Mouse (Mus musculus) stomach, embryonic 16.5 days (tissue): ENCODE data around the gene Trim65. TPM values are rescaled to one million over a fixed set of nuclear protein-coding genes. Genes with fewer than 3 reads are reported as not detected.

Source experiments
- ATAC-seq: fragments of 200-750 bp; cut with Nextera tagmentation; 2 replicates; pipeline ENCODE4 v1.8.0; 2017; ENCODE audit warnings: moderate number of reproducible peaks, moderate TSS enrichment; ENCODE audit not compliant: insufficient read depth, low FRiP score
- H3K27ac ChIP-seq: fragments of 300-500 bp; sonication (generic); 2 replicates; pipeline ENCODE4 v1.5.1; 2014; ENCODE audit warnings: low read length
- H3K27me3 ChIP-seq: fragments of 300-500 bp; sonication (generic); 2 replicates; pipeline ENCODE4 v1.6.1; 2014; ENCODE audit warnings: low read length, control low read depth, mixed read lengths; ENCODE audit not compliant: control insufficient read depth, insufficient read depth
- H3K36me3 ChIP-seq: fragments of 300-500 bp; sonication (generic); 2 replicates; pipeline ENCODE4 v1.6.1; 2014; ENCODE audit warnings: low read length; ENCODE audit not compliant: control insufficient read depth, insufficient read depth
- H3K4me1 ChIP-seq: fragments of 300-500 bp; sonication (generic); 2 replicates; pipeline ENCODE4 v1.6.1; 2014; ENCODE audit warnings: low read length, control low read depth, mixed read lengths; ENCODE audit not compliant: control insufficient read depth, insufficient read depth
- H3K4me2 ChIP-seq: fragments of 300-500 bp; sonication (generic); 2 replicates; pipeline ENCODE4 v1.6.1; 2014; ENCODE audit warnings: low read depth, low read length, mixed read lengths
- H3K4me3 ChIP-seq: fragments of 300-500 bp; sonication (generic); replicated peaks from 2 replicates; pipeline ENCODE4 v1.5.1; 2014; ENCODE audit warnings: mild to moderate bottlenecking, low read length
- H3K9ac ChIP-seq: fragments of 300-500 bp; sonication (generic); 2 replicates; pipeline ENCODE4 v1.6.1; 2014; ENCODE audit warnings: low read length
- H3K9me3 ChIP-seq: fragments of 300-500 bp; sonication (generic); replicated peaks from 2 replicates; pipeline ENCODE4 v1.6.1; 2016; ENCODE audit warnings: low read length, control low read depth; ENCODE audit not compliant: control insufficient read depth
- WGBS: fragments of 180-500 bp; shearing (Covaris S2); extraction: QIAGEN DNeasy Blood & Tissue Kit; methylation state at CpG from one replicate; pipeline ENCODE4 v1.1.7; 2014; 5-methylcytosine and 5-hydroxymethylcytosine counted together
- polyA plus RNA-seq: library from polyadenylated mRNA; unstranded; fragments of >200 nt; fragmentation: Nextera tagmentation; extraction: Ambion mirVana; gene quantifications from 2 replicates; pipeline ENCODE4 v1.2.1, GENCODE M21; 2015

Trim65 gene
- polyA plus RNA-seq, 1 experiment from 2014 or later = 6.2 TPM

- H3K27ac ChIP-seq = no peak overlapping the region
- H3K4me1 ChIP-seq = peaks cover 25% of the 10 kb centered on the region
- no peaks in the 10 kb centered on the region for H3K9me3 ChIP-seq
- H3K9ac ChIP-seq = no peak overlapping the region
- H3K27me3 ChIP-seq = no peaks in the 10 kb centered on the region
- no peak for ATAC-seq
- H3K36me3 ChIP-seq = peaks cover 1% of the 10 kb centered on the region; the same call in 1 of the 2 replicates
- no peak overlapping the region for H3K4me3 ChIP-seq
- 76% methylated on average over 11 of the region's 11 CpGs for WGBS
- H3K4me2 ChIP-seq = no peak overlapping the region
These were observed 42.1 kb downstream of the Trim65 start for GRCm38 (mm10) chr11:116088741-116089394.

- Histone ChIP-seq H3K27ac (peak overlapping the region; percentile 84; the same call in 1 of the 2 replicates), H3K4me1 (peaks cover 25% of the 10 kb centered on the region), H3K27me3 (no peaks in the 10 kb centered on the region), H3K4me3 (no peak overlapping the region), H3K9me3 (no peaks in the 10 kb centered on the region), H3K4me2 (peak overlapping the region; percentile 62; the same call in 1 of the 2 replicates), H3K36me3 (peaks cover 8% of the 10 kb centered on the region), H3K9ac (no peak overlapping the region)
- 72% methylated on average over 8 of the region's 8 CpGs for WGBS
- no peak for ATAC-seq
These were observed 42.7 kb downstream of the Trim65 start for GRCm38 (mm10) chr11:116088188-116088587.

GRCm38 (mm10) chr11:116087194-116088130 lies 43.5 kb downstream of the Trim65 start:
- WGBS = 2% methylated on average over 31 of the region's 31 CpGs
- H3K36me3 ChIP-seq = peaks cover 12% of the 10 kb centered on the region
- peak overlapping the region; percentile 84 for H3K27ac ChIP-seq

GRCm38 (mm10) chr11:116086258-116087193 lies 44.4 kb downstream of the Trim65 start, which contains the start of gene Wbp2:
Wbp2 (minus strand) TSS chr11:116086995.
- peak within 1 kb of the TSS; percentile 73 for H3K9ac ChIP-seq
- H3K27me3 ChIP-seq = no peaks in the 10 kb centered on the region
- H3K4me3 ChIP-seq = peak within 1 kb of the TSS; percentile 53
- peak; percentile 96 for ATAC-seq
- no peaks in the 10 kb centered on the region for H3K9me3 ChIP-seq
- peaks cover 14% of the 10 kb centered on the region for H3K36me3 ChIP-seq
- H3K4me2 ChIP-seq = peak within 1 kb of the TSS; percentile 62
- 3% methylated on average over 40 of the region's 43 CpGs for WGBS
- peaks cover 25% of the 10 kb centered on the region for H3K4me1 ChIP-seq
- peak within 1 kb of the TSS; percentile 87 for H3K27ac ChIP-seq

More at GRCm38 (mm10) chr11:116087194-116088130, 43.5 kb downstream of the Trim65 start:
- peak overlapping the region; percentile 53 for H3K4me3 ChIP-seq
- no peaks in the 10 kb centered on the region for H3K9me3 ChIP-seq
- no peaks in the 10 kb centered on the region for H3K27me3 ChIP-seq
- H3K4me1 ChIP-seq = peaks cover 25% of the 10 kb centered on the region
- peak overlapping the region; percentile 62 for H3K4me2 ChIP-seq
- ATAC-seq = peak; percentile 81
- peak overlapping the region; percentile 65 for H3K9ac ChIP-seq

- Histone ChIP-seq H3K9ac (no peak overlapping the region), H3K4me1 (peaks cover 29% of the 10 kb centered on the region), H3K9me3 (no peaks in the 10 kb centered on the region), H3K27ac (no peak overlapping the region), H3K4me2 (no peak overlapping the region), H3K27me3 (no peaks in the 10 kb centered on the region), H3K4me3 (no peak overlapping the region), H3K36me3 (peaks cover 26% of the 10 kb centered on the region)
- ATAC-seq = no peak
- 73% methylated on average over 6 of the region's 6 CpGs for WGBS
These were observed 46.8 kb downstream of the Trim65 start for GRCm38 (mm10) chr11:116084166-116084565.

GRCm38 (mm10) chr11:116083096-116083672 lies 47.7 kb downstream of the Trim65 start:
- H3K4me1 ChIP-seq = peaks cover 37% of the 10 kb centered on the region
- no peak overlapping the region for H3K4me3 ChIP-seq
- no peaks in the 10 kb centered on the region for H3K27me3 ChIP-seq
- H3K9me3 ChIP-seq = no peaks in the 10 kb centered on the region
- no peak overlapping the region for H3K27ac ChIP-seq
- WGBS = 90% methylated on average over 14 of the region's 14 CpGs
- ATAC-seq = no peak
- no peak overlapping the region for H3K4me2 ChIP-seq
- peaks cover 27% of the 10 kb centered on the region for H3K36me3 ChIP-seq
- no peak overlapping the region for H3K9ac ChIP-seq

- ATAC-seq = no peak
These were observed 49.8 kb downstream of the Trim65 start for GRCm38 (mm10) chr11:116081081-116081480.

GRCm38 (mm10) chr11:116079511-116079910 lies 51.4 kb downstream of the Trim65 start:
- Histone ChIP-seq H3K4me3 (no peak overlapping the region), H3K4me1 (peaks cover 27% of the 10 kb centered on the region), H3K27ac (no peak overlapping the region), H3K9ac (no peak overlapping the region; the same call in 1 of the 2 replicates), H3K27me3 (no peaks in the 10 kb centered on the region), H3K9me3 (no peaks in the 10 kb centered on the region), H3K4me2 (no peak overlapping the region), H3K36me3 (peaks cover 27% of the 10 kb centered on the region)
- 68% methylated on average over 10 of the region's 10 CpGs for WGBS
- ATAC-seq = no peak

More at GRCm38 (mm10) chr11:116081081-116081480, 49.8 kb downstream of the Trim65 start:
- Histone ChIP-seq H3K4me2 (no peak overlapping the region), H3K27ac (no peak overlapping the region), H3K9ac (no peak overlapping the region), H3K4me1 (peaks cover 37% of the 10 kb centered on the region), H3K36me3 (peaks cover 27% of the 10 kb centered on the region), H3K9me3 (no peaks in the 10 kb centered on the region), H3K4me3 (no peak overlapping the region), H3K27me3 (no peaks in the 10 kb centered on the region)
- 64% methylated on average over 6 of the region's 6 CpGs for WGBS
